In the genomic region with DNA sequence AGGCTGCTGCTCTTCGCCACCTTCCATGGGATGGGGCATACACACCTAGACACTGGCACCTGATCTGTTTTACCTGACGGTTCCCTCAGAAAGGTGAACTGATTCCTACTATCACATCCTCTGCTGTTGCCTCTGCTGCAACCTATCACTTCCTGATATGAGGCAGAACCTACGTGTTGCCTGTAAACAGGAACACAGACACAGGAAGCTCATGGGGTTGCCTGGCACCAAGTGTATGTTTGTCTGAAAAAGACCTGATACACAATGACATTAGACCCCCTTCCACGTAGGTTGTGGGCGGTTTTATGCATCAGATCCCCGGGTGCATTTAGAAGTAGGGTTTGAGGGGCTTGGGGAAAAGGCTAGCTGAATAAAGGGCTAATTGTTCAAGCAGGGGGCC, we compare ENCODE assay signal across 23 mouse cellular contexts.
DNase-seq lines count a peak whose midpoint lies in the region; ATAC-seq and TF ChIP-seq lines count a peak whose summit lies in the region.
"Had no signal": no experiment of that assay in that cellular context is flagged by ENCODE, and none has a peak within 500 bp of the region (broad histone marks: within the 10 kb centered on the region; RNA-seq: fewer than 3 reads in every experiment).

No protein-coding gene starts in this region.

- peak; percentile 98 for ATAC-seq in CD4-positive, CD25-positive, alpha-beta regulatory T cell, adult 4 months
- ATAC-seq in granulocyte monocyte progenitor cell, adult 5-6 weeks (replicated peaks; ENCODE audit: poor library complexity, severe bottlenecking) = peak; percentile 65
- 0 out of 2 replicates have a peak, but pooled peaks have one; percentile 60 for ATAC-seq in monocyte, adult 5-6 weeks (replicated peaks; ENCODE audit: insufficient number of reproducible peaks, low FRiP score, low TSS enrichment, poor library complexity, severe bottlenecking)
- ATAC-seq: forebrain, postnatal 0 days; liver, postnatal 0 days; midbrain, embryonic 15.5 days had no signal

- 54% methylated on average over 6 of the region's 6 CpGs for WGBS in lung, adult 2 months

- H3K4me1 ChIP-seq in lung, adult 2 months (ENCODE audit: control insufficient read depth, insufficient read depth, low read length) = no peaks in the 10 kb centered on the region
- H3K4me1 ChIP-seq: heart, embryonic 13.5 days; hindbrain, embryonic 13.5 days; megakaryocyte, embryonic 14.5 days; midbrain, embryonic 15.5 days had no signal

- TF ChIP-seq POLR2A in lung, adult 2 months (IDR thresholded peaks at IDR 0.05; ENCODE audit: borderline replicate concordance, extremely low read depth, low read depth, low read length) = no peak

- DNase-seq in lung, postnatal 25 days (ENCODE audit: low spot score) = peak; percentile 13
- DNase-seq in lung, adult 2 months = no peak
- DNase-seq in kidney, postnatal 10 days = no peak
- DNase-seq in cerebellum, adult 8-10 months = no peak
- no peak for DNase-seq in gastrocnemius, postnatal 10 days
- DNase-seq: adrenal gland, postnatal 14 days; cerebellum, postnatal 10 days; forebrain, postnatal 0 days; gastrocnemius, postnatal 25 days; heart, adult 2 months; heart, postnatal 14 days; kidney, adult 2 months; liver, postnatal 0 days had no signal

- no peak overlapping the region for H3K4me3 ChIP-seq in lung, adult 2 months (replicated peaks; ENCODE audit: extremely low read depth, low read depth, low read length)
- H3K4me3 ChIP-seq: forebrain, embryonic 10.5 days; heart, adult 2 months; heart, embryonic 13.5 days; hindbrain, embryonic 13.5 days; left cerebral cortex, adult 2 months; megakaryocyte, embryonic 14.5 days; midbrain, embryonic 15.5 days; myocyte had no signal

- no peak for TF ChIP-seq CTCF in lung, adult 2 months (IDR thresholded peaks at IDR 0.05; ENCODE audit: insufficient read depth, low read length)
